Mouse (Mus musculus): ENCODE data around the gene B4gat1.
A peak's percentile ranks its signal among the peaks of the same experiment; 100 is the strongest.

Gene B4gat1

GRCm38 (mm10) chr19:5032686-5033085 lies 5.9 kb upstream of the B4gat1 start:
- DNase-seq (ENCODE audit: low spot score in 2 of 2), result no peak

- DNase-seq (ENCODE audit: low spot score in 2 of 2), result no peak
Observed at GRCm38 (mm10) chr19:5036577-5036976, 2.0 kb upstream of the B4gat1 start.

DNA sequence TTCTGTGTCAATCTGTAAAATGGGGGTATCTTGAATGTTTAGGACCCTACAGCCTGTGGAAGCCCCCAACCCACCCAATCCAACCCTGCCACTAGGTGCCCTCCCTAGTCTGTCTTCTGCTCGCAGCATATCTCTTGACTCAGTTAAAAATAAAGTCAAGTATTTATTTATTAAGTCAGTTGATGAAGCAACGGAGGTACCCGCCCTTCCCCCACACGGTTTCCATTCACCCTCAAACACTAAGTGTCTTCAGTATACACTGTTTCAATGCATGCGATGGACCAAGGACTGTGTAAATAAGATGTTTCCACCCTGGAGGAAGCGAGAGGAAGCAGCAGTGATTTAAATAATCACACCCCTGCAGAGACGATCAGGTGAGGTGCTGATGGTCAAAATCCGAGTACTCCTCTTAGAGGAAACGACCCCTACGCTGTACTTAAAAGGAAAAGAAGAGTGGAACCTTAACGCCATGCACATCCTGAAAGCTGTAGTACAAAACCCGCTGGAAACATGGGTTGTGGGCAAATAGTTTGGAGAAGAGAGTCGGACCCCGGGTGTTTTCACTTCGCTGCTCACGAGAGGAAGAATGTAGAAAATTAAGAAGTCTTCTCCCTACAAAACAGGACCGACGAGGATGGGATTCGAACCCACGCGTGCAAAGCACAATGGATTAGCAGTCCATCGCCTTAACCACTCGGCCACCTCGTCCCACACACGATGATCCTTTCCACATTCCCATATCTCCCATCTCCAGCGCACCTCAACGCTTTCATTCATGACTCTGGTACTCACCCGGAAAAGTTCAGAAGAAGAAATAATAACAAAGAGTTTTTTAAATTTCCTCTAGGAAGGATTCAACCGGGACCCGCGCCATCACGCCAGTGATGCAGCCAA lies 701 bp upstream of the B4gat1 start:
- peak; percentile 60 to 62 for DNase-seq (ENCODE audit: low spot score in 2 of 2)

DNA sequence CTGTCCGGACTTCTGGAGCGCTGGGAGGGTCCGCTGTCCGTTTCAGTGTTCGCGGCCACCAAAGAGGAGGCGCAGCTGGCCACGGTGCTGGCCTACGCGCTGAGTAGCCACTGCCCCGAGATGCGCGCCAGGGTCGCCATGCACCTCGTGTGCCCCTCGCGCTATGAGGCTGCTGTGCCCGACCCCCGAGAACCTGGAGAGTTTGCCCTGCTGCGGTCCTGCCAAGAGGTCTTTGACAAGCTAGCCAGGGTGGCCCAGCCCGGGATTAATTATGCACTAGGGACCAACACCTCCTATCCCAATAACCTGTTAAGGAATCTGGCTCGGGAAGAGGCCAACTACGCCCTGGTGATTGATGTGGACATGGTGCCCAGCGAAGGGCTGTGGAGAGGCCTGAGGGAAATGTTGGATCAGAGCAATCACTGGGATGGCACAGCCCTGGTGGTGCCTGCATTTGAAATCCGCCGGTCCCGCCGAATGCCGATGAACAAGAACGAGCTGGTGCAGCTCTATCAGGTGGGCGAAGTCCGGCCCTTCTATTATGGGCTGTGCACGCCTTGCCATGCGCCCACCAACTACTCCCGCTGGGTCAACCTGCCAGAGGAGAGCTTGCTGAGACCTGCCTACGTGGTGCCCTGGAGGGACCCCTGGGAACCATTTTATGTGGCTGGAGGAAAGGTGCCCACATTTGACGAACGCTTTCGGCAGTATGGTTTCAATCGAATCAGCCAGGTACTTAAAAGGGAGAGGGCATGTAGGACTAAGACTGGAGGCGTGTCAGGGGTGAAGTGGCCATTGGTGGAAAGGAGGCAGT lies 882 bp downstream of the B4gat1 start:
- no peak for DNase-seq (ENCODE audit: low spot score in 2 of 2)

DNA sequence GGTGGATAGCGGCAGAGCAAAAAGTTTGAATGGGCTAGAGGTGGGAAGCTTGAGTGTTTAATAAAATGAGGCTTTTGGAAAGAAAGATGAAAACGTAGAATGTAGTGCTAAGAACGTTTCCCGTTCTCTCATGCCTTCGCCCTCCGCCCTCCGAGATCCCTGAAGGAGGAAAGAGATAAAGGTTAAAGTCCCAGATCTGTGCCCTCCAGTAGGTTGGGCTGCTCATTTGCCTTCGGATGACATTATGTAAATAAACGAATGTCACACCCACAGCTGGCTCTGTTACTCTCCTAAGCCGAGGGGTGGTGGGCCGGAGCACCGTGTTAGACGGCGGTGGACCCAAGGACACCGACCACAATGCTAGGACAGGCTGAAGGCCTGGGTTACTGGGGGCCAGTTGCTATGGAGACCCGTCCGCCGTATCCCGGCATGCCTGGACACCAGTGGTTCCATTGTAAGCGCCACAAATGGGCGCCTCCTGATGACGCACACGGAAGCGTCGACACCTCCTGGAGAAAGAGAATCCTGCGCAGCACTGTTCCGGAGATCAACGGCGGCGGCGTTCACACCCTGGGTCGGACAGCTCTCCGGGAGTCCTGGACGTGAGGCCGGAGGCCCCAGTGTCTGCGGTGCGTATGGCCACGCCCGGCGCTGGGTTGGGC lies 2.4 kb downstream of the B4gat1 start, which contains the start of gene Brms1:
Brms1 (plus strand) TSS at position 493 of the 662 bp plus-strand sequence.
- peak; percentile 85 to 91 for DNase-seq (ENCODE audit: low spot score in 2 of 2)

DNA sequence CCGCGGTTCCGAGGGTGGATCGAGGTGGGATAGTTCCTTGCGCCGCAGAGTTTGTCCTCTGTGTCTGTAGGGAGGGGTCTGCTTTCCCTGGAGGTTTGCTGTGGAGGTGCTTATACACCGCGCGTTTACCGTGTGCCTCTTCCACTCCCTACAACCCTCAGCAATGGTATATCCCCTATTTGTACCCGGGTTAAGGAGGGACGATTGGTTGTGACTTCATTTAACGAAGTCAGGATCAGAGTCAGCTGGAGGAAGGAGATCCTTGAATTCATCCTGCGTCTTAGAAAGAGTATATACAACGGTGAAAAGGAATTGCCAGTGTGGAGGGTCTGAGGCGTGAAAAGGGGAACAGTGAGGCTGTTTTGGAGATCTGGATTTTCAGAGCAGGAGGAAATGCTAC lies 3.0 kb downstream of the B4gat1 start:
- no peak for DNase-seq (ENCODE audit: low spot score in 2 of 2)

- DNase-seq (ENCODE audit: low spot score in 2 of 2), result no peak
Observed at GRCm38 (mm10) chr19:5045531-5045930, 6.9 kb downstream of the B4gat1 start.

DNA sequence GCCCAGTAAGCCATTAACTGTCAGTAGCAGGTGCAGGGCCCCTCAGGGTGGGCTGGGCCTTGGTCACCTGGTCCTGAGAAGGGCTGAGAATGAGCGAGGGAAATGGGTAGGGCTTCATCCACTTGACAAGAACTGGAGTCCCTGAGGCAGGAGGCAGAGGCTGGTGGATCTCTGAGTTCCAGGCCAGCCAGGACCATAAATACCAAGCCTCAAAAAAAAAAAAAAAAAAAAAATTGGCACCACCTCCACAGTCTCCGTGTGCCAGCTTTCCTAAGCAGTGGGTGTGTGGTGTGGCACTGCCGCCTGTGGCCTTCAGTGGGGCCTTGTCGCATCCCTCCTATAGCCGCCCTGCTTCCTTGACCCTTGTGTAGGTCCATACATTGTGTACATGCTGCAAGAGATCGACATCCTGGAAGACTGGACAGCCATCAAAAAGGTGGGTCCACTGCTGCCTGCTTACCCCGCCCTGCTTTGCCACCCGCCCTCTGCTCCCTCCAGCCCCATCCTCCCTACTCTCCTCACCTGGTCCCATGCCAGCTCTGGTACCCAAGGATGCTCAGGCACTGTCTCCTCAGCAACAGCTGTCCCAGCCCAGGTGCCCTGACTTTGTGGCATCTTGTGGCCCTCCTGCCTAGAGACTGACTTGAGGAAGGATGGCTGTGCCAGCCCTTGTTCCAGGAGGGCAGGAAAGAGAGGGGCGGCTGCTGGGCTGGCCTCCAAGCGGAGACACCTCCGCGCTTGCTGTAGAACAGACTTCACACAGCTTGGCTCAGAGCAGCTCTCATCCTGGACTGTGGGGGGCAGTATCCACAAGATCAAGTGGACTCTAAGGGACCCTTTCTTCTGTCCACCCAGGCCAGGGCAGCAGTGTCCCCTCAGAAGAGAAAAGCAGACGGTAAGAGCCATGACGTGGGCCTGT lies 9.8 kb downstream of the B4gat1 start:
- no peak for DNase-seq (ENCODE audit: low spot score in 2 of 2)

GRCm38 (mm10) chr19:5049325-5049724 lies 10.7 kb downstream of the B4gat1 start:
- no peak for DNase-seq (ENCODE audit: low spot score in 2 of 2)

- DNase-seq (ENCODE audit: low spot score in 2 of 2), result peak; percentile 60 to 83
Observed at GRCm38 (mm10) chr19:5050047-5050905, 11.7 kb downstream of the B4gat1 start, which contains the start of gene Rin1. TSS of gene Rin1 (plus strand) at chr19:5050481.

- DNase-seq (ENCODE audit: low spot score in 2 of 2), result no peak
Observed at GRCm38 (mm10) chr19:5051031-5051430, 12.4 kb downstream of the B4gat1 start.

GRCm38 (mm10) chr19:5051515-5051914 lies 12.9 kb downstream of the B4gat1 start:
- DNase-seq (ENCODE audit: low spot score in 2 of 2), result no peak

- no peak for DNase-seq (ENCODE audit: low spot score in 2 of 2)
Observed at GRCm38 (mm10) chr19:5052166-5052822, 13.7 kb downstream of the B4gat1 start.

- no peak for DNase-seq (ENCODE audit: low spot score in 2 of 2)
Observed at GRCm38 (mm10) chr19:5052853-5053252, 14.2 kb downstream of the B4gat1 start.

- DNase-seq (ENCODE audit: low spot score in 2 of 2), result no peak
Observed at GRCm38 (mm10) chr19:5053909-5054308, 15.3 kb downstream of the B4gat1 start.

DNA sequence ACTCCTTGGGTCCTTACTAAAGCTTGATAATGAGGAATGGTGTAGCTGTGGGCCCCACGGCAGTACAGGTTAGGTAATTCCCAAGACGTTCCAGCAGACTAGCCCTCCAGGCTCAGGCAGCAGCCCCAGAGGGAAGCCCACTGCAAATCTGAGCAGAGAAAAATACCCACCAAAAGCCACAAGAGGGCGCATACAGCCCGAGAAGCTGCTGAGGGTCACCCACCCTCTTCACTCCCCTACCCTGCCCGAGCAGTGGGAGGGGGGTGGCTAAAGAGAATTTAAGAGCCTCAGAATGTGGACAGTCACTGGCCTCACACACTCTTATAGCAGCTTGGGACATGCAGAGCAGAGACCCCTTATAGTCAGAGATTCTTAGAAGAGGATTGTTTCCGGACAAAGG lies 17.6 kb downstream of the B4gat1 start:
- DNase-seq (ENCODE audit: low spot score in 2 of 2), result no peak

DNA sequence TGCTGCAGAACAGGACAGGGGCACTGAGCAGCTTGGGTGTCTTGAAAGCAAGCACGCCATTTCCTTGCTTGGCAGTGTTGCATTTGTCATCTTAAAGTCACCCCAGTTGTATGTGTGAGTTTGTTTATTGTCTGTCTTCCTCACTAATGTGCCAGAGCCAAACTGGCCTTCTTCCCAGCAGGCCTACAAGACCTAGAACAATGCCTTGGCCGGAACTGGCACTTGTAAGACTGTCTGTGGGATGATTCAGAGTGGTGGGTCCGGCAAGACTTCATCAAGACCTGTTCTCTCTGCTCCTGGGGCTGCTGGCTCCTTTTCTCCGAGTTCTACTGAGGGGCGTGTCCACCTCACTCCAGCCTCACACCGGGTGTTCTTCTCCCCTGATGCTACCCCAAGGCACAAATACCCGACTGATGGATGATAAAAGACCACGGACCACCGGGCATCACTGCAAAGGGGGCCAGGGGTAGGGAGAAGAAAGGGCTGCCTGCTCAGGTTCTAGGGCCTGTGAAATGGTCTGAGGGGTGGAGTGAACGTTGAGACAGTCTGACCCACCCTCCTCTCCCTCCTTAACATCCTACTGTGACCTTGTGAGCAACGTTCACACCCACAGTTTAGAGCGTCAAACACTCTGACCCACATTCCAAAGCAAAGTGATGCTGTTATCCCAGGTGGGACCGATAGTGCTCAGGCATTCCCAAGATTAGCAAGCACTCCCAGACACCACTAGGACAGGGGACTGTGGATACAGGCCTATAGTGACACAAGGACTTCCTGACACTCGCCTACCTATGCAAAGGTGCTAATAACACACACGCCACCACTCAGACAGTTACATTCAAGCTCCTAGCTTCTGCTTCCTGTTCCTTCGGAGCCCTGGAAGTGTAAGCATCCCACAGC lies 19.5 kb downstream of the B4gat1 start:
- DNase-seq (ENCODE audit: low spot score in 2 of 2), result no peak

Data from urinary bladder, adult 18-20 months (tissue).